Mouse (Mus musculus) frontal cortex, postnatal 14 days (tissue): ENCODE measurements at regions not wholly inside any gene's neighbourhood (a gene's known extent, or its start where the extent isn't known, plus 50 kb on each side); places are given as distances from the start of the nearest gene placed in this dataset.
A peak's percentile ranks its signal among the peaks of the same experiment; 100 is the strongest.
"Not testable (repeated sequence)": the region's sequence is repeated elsewhere in the genome, so short reads cannot be mapped to it uniquely, and the experiment has no call there.

Experiments used
- DNase-seq, 2 experiments: peaks; one replicate each; pipeline ENCODE4 v3.0.0; 2022; ENCODE audit warnings: low spot score in 2 of 2

- DNase-seq = peak in 1 of 2 experiments; percentile 27
These were observed 264.9 kb upstream of the Pum3 start for GRCm38 (mm10) chr19:27694478-27694877.

DNA sequence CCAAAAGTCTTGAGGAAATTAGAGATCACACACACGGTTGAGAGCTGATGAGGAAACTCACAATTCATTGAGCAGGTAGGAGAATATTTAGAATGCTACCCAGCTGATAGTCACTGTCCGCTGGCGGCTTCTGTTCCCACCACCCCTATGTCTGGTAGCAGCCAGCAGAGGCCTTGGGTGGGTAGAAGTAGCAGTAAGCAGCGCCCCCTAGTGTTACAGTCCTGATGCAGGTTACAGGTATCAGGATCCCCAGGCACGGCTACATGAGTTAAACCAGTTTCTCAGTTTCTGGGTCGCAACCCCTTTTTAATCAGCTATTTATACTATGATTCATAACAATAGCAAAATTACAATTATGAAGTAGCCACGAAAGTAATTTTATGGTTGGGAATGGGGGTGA, 264.1 kb upstream of the Pum3 start:
- DNase-seq = no peak

- DNase-seq = no peak
These were observed 263.3 kb upstream of the Pum3 start for GRCm38 (mm10) chr19:27692944-27693343.

DNA sequence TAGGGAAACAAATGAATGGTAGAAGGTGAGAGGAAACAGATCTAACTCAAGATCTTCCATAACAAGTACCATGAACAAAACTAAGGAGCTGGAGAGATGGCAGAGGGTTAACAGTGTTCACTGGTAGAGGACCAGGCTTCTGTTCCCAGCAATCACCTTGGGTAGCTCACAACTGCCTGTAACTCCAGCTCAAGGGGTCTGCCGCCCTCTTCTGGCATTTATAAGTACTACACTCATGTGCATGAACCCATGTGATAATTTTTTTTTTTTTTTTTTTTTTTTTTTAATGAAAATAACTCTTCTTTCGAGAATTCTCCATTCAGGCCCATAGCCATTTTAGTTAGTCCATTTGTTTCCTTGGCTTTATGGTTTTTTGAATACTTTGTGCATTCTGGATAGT, 253.8 kb upstream of the Pum3 start:
- DNase-seq = no peak

GRCm38 (mm10) chr19:27679427-27679826, 249.8 kb upstream of the Pum3 start:
- DNase-seq = no peak

DNA sequence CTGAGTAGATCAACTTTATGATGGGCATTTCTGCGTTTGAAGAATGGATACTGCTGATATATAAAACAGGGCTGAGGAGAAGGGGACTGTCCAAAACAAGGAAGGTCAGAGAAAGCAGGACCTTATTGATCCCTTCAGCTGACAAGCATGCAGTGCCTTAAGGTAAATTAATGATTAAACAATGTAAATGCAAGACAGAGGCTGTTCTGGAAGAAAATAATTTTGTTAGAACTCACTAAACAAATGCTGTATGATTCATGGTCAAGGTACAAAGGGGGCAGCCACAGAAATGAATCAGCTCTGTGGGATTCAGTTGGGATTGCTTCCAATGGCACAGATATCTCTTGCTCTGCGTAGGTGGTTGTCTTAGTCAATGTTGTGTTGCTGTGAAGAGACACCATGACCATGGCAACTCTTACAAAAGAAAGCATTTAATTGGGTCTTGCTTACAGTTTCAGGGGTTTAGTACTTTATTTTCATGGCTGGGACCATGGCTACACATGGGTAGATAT, 243.1 kb upstream of the Pum3 start:
- no peak for DNase-seq

DNA sequence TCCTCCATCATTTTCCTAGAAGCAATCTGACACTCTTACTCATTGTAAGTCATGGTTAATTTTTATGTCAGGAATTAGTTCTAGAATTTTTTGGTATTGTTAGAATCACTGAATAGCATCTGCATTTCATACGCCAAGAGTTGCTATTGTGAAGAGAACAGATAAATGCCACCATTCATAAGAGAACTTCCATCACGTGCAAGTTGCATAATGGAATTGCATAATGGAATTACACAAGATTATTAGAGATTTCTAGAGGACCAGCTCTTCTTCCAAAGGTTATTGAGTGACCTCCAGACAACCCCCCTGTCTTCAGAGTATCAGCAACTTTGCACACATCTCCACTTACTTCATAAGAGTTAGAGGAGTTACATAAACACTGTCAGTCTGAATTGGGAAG, 233.7 kb upstream of the Pum3 start:
- no peak for DNase-seq

- DNase-seq = no peak
These were observed 211.4 kb upstream of the Pum3 start for GRCm38 (mm10) chr19:27641001-27641400.

DNA sequence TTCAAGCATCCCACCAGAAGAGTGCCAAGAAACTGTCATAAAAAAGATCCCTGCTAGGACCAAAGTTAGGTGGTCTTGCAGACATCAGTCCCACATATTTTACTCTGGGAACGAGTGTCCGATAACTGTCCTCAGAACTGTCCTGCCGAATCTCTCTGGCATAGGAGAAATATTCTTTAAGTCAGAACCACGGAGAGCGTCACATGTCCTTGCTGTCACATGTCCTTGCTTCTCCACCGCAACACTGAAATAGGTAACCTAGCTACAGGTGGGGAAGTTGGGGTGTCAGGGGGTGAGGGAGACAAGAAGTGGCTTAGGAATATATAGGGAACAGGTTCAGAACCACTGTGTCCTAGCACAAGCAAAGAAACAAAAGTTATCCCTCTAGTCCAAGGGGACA, 203.5 kb upstream of the Pum3 start:
- no peak for DNase-seq

GRCm38 (mm10) chr19:27627626-27628025, 198.0 kb upstream of the Pum3 start:
- no peak for DNase-seq

- no peak for DNase-seq
These were observed 187.9 kb upstream of the Pum3 start for GRCm38 (mm10) chr19:27617522-27617921.

GRCm38 (mm10) chr19:27606933-27607332, 177.3 kb upstream of the Pum3 start:
- no peak for DNase-seq

- DNase-seq = no peak
These were observed 173.7 kb upstream of the Pum3 start for GRCm38 (mm10) chr19:27603296-27603695.

- DNase-seq = no peak
These were observed 171.9 kb upstream of the Pum3 start for GRCm38 (mm10) chr19:27601551-27601950.

DNA sequence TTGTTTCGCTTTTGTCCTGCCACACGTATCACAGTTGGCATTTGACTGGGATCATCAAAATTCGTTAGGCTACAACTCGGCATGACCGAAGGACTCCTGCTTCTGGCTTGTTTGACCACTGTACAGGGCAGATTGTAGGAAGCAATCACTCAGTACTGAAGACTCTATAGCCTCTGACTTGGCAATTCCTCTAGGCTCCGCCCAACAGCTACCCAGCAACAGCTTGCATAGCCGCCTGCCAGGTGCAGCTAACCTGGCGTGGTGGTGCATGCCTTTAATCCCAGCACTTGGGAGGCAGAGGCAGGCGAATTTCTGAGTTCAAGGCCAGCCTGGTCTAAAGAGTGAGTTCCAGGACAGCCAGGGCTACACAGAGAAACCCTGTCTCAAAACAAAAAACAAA, 170.8 kb upstream of the Pum3 start:
- not testable (repeated sequence) for DNase-seq

GRCm38 (mm10) chr19:27599639-27600308, 170.1 kb upstream of the Pum3 start:
- peak in 1 of 2 experiments; percentile 15 for DNase-seq

DNA sequence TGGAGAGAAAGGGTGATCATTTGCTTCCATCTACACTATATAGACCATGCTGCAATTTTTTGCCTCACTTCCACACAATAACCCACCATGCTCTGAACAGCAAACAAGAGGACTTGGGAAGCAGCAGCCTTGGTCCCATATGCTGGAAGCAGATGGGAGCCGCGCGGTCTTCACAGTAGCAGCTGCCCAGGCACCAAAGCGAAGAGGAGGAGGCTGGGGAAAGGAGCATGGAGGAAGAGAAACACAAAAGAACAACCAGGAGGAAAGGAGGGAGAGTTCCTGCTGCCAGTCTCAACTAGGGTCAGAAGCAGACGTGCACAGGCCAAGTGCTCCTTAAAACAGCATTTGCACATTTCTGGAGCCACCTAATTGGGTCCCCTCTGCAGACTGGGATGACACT, 168.7 kb upstream of the Pum3 start:
- no peak for DNase-seq

- no peak for DNase-seq
These were observed 155.9 kb upstream of the Pum3 start for GRCm38 (mm10) chr19:27585566-27585965.

DNA sequence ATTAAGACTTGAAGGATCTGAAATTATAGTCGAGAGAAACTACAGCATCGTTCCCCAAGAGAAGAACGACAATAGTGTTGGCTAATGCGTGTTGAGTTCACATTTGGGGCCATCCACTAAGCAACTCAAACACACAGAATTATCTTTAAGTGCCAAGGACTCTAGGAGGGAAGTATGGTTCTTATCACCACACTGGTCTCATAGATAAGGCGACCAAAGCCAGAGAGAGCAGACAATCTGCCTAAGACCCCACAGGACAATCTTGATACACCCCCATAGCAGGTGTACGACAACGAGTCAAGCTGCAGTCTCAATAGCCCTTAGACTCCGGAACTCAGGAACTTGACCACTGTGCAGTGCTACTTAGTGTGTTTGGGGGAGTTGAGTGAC, 152.5 kb upstream of the Pum3 start:
- no peak for DNase-seq

- DNase-seq = no peak
These were observed 151.9 kb upstream of the Pum3 start for GRCm38 (mm10) chr19:27581362-27582110.

GRCm38 (mm10) chr19:27576478-27576877, 146.9 kb upstream of the Pum3 start:
- peak in 1 of 2 experiments; percentile 48 for DNase-seq

GRCm38 (mm10) chr19:27566929-27567328, 137.3 kb upstream of the Pum3 start:
- DNase-seq = no peak

- no peak for DNase-seq
These were observed 136.4 kb upstream of the Pum3 start for GRCm38 (mm10) chr19:27566060-27566459.
